Mouse (Mus musculus) hindlimb bud, embryonic 11.5 days (tissue): ENCODE results near the gene Mgll.

Experiments used
- DNase-seq: peaks from one replicate; pipeline ENCODE4 v3.0.0-alpha.2; 2012; ENCODE audit warnings: low read depth, low spot score; ENCODE audit errors: extremely low spot score

The Mgll gene

DNA sequence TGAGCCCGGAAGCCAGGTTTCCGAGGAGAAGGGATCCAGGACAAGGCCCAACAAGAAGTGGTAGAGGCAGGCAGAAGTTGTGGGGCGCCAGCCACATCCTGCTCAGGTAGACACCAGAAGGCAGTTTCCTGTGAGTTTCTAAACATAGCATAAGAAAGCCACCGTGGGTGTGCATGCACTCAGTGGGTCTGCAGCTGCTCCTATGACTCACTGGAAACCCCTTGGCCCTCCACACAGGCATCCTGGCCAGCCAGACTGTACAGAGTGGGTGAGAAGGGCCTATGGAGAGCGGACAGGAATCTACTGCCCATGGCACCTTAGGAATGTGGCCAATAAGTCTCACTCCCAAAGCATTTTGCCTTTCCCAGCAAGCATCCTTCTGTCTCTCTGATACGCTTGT, 45.5 kb downstream of the Mgll start:
- DNase-seq: no peak

DNA sequence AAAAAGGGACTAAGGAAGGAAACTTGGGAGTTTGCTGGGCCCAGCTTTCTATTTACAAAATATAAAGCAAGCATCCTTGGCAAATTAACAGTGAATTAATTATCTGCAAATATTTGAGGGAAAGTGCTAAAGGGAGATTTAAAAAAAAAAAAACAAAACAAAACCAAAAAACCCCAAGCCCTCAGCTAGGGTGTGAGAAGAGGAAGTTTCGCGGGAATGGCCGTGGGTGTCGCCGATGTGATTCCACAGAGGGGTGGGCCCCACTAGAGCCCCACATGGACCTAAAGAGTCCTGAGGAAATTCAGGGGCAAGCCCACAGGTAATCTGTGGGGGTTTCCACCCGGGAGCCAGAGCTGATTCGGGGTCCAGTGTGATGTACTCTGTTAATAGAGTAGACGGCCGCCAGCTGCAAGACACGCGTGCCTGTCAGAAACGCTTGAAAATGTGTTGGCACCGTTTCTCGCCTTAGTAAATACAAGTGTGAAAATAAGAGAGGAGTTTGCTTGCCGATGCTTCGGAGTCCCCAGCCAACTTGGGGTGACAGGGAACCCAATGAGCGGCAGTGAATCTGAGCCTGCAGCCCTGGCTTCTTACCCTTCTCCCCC, 46.2 kb downstream of the Mgll start:
- no peak for DNase-seq

GRCm38 (mm10) chr6:88770981-88771380, 46.8 kb downstream of the Mgll start:
- no peak for DNase-seq

DNA sequence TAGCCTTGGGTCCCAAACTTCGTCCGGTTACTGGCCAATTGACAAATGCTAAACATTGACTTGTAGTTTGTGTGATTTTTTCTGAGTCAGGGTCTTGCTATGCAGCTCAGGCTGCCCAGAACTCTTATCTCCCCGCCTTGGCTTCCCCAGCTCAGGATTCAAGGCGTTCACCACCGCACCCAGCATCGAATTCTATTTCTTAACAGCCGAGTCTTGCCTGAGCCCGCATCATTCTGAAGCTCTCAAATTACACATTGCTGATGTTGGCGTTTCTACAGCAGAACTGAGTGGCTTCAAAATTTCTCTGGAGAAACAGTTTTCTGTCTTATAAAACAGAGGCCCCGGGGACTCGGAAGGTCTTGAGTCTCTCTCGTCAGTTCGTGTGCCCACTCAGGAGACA, 47.8 kb downstream of the Mgll start:
- DNase-seq: no peak

- no peak for DNase-seq
Observed at GRCm38 (mm10) chr6:88774055-88774454, 49.8 kb downstream of the Mgll start.

DNA sequence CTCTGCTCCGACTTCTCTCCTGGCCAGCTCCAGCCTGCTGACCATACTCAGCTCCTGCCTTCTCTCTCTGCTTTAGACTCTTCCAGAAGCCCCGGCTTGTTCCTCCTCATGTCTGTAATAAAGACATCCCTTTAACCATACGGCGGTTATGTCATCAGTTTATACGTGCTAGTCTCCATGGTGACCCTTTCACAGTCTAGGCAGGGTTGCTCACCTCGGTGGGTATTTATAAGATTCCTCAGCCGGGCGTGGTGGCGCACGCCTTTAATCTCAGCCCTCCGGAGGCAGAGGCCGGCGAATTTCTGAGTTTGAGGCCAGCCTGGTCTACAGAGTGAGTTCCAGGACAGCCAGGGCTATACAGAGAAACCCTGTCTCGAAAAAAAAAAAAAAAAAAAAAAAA, 51.1 kb downstream of the Mgll start:
- no peak for DNase-seq

- DNase-seq: no peak
Observed at GRCm38 (mm10) chr6:88776336-88776923, 52.2 kb downstream of the Mgll start.

DNA sequence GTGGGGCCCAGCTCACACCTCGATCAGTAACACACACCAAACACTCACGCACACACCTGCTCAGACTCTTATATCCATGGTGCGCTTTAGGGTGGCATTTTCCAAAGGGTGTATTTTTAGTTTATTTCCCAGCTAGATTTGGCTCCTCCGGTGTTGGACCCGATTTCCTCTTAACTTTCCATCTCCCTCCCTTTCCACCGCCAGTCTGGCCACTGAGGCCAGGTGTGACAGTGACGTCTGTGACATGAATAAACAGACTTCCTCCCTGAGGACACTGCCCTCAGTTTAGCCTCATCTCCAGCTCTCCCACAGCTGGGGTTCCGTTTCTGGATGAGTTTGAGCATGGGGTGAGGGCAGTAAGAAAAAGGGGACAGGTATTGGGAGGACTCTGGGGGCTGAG, 52.8 kb downstream of the Mgll start:
- no peak for DNase-seq

GRCm38 (mm10) chr6:88778047-88778688, 54.0 kb downstream of the Mgll start:
- no peak for DNase-seq

- DNase-seq: no peak
Observed at GRCm38 (mm10) chr6:88779755-88780154, 55.5 kb downstream of the Mgll start.

DNA sequence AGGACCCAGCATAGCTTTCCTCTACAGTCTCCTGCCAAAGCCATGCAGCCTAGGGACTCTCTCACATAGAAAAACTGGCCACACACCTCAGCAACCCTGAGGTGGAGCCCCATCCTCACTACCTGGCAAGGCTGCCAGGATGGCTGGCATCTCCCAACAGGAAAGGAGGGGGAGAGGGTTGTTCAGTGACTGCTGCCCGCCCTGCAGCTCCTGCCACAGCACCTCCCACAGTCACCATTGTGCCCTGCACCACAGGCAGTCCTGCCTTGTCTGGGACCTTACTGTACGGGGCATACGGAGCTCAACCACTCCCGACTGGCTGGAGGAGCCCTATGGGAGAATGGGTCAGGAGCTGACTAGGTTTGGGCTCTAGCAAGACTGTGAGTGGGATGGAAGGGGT, 57.7 kb downstream of the Mgll start:
- DNase-seq: no peak

GRCm38 (mm10) chr6:88782981-88783397, 58.8 kb downstream of the Mgll start:
- no peak for DNase-seq

- DNase-seq: no peak
Observed at GRCm38 (mm10) chr6:88784691-88785173, 60.5 kb downstream of the Mgll start.

DNA sequence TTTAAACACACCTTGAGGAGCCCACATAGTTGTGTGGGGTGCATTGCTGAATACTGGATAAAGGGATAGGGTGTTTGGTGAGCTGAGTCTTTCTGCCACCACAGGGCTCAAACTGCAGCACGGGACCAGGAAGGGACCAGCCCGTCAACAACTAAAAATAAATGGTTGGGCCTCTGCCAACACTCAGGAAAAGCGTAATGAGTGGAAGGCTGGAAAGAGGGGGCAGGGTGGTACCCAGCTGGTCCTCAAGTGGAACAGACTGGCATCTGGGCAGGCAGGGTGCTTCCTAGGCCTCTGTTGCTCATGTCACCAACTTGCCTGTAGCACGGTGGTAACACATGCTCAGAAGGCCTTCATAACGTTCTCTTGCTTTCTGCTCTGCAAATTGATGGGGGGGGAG, 61.1 kb downstream of the Mgll start:
- DNase-seq: no peak

GRCm38 (mm10) chr6:88785781-88786542, 61.8 kb downstream of the Mgll start:
- DNase-seq: no peak

DNA sequence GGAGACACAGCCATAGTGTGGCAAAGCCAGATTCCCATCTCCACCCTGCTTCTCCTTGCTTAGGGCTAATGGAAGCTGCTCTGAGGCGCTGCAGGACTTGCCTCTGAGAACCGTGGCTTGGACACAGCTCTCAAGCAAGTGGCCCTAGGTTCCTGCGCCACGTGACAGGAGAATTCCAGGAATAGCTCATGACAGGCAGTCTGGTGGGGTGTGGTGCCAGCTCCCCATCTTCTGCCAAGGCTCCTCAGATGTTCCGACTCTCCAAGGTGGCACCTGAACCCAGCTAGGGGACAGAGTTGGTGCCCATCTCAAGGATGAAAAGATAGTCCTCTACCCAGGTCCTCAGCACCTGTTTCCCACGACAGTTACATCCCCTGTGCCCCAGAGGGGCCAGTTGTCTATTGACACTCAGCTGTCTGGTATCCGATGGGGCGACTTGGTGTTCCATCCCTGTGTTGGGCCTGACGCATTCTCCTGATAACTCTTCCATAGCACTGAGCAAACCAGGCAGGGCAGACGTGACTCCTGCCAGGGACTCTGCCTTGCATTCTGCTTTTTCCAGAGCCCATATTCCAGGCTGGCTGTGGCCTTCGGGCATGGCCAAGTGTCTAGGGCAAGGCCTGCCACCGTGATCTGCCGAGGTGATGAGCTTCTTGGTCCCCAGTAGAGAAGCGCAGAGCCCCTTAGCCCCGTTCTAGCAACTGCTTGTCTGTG, 62.7 kb downstream of the Mgll start:
- no peak for DNase-seq

GRCm38 (mm10) chr6:88787496-88787895, 63.3 kb downstream of the Mgll start:
- no peak for DNase-seq

DNA sequence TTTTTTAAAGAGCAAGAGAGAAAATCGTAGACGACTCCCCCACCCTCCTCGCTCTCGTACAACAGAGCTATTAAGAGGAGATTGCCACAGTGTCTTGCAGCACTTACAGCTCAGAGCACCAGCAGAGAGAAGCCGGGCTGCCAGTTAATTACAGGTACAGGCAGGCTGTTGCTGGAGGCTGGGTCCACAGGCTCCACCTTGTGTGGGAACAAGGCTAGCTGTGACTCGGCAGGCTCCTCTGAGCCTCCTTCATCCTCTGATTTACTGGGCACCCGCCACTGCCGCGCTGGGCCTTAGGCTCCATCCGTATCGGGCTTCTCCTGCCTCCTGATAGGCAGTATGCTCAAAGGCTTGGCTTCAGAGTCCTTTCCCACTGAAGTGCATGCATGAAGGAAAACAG, 64.0 kb downstream of the Mgll start:
- no peak for DNase-seq

GRCm38 (mm10) chr6:88791299-88791698, 67.1 kb downstream of the Mgll start:
- no peak for DNase-seq

DNA sequence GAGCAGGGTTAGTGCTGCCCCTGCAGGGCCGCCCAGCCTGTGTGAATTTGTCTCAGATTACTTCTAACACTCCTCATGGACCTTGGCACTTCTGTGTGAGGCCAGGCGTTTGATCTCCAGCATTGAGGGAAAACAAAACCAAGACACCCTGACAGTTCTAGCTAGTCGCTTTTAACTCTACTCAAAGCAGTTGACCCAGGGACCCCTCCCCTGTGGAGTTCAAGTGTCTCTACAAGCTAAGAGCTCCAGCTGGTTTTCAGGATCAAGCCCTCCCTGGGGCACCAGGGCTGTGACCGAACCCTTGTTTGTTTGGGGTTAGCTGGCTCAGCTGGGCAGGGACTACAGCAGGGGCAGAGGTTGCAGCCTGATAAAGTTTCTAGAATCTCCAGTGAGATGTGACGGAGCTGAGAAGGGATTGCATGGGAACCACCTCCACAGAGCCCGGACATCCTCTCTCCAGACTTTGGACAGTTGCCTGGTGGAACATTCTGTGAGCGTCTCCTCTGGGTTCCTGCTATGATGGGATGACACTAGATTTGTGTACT, 68.0 kb downstream of the Mgll start:
- DNase-seq: no peak

DNA sequence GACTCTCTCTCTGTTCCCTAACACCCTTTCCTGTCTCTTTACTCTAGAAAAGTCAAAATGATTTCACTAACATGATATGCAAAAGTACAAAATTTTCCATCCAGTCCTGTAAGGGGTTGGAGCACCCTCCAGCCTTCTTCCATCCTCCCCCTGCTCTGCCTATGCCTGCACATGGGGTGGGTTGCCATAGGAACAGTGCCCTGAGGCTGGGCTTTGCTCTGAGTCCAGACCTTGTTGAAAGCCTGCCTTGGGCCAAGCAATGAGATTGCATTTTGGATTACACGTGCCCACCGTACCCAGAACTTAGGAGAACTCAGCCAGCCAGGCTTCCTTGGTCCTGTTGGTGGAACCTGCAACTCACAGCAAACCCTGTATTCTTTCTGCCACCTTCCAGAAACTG, 69.0 kb downstream of the Mgll start:
- DNase-seq: no peak
